Mouse (Mus musculus): Measurements from ENCODE around the gene Dysf.

DNA sequence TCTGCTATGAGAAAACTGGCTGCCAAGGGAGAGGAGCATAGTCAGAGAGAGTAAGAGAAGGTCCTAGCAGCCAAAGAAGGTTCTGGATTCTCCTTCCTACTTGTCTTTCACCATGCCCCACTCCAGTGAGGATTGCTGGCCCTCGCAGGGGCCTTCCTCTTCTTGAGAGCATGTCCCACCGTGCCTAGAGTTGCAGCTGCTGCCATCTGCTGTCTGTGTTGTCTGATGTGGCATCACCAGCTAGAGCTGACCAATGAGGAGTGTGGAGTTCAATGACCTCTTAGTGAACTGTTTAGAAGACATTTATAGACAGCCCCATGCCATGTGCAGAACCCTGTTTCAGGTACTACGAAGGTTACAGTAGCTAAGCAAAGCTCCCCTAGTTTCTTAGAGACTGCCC lies 9.0 kb downstream of the Dysf start:
- TF ChIP-seq CTCF (IDR thresholded peaks at IDR 0.05), result peak; percentile 38
- TF ChIP-seq POLR2A (IDR thresholded peaks at IDR 0.05; ENCODE audit: insufficient read depth, low read depth, low read length), result no peak
- TF ChIP-seq EP300 (IDR thresholded peaks at IDR 0.05; ENCODE audit: insufficient read depth, low read depth, low read length), result no peak

Measured in heart, adult 2 months (tissue).